22 mouse cellular contexts compared by ENCODE assay signal in the genomic region with DNA sequence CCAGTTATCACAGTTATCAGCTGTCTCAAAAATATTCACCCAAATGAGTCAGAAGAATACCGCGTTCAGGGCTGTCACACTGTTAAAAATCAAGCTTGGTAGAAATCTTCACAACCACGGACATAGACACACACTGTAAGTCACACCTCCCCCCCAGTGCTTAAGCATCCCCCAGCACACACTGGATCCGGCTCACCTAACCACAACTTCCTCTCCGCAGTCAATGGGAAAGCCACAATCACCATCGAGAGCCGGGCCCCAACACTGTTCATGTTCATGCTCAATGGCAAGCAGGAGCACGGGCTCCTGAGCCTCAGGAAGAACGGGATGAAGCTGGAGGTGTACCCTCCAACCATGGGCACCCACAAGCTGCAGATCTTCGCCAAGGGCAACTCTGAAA. TPM values are rescaled to one million over a fixed set of nuclear protein-coding genes. Genes with fewer than 3 reads are reported as not detected.
DNase-seq lines count a peak whose midpoint lies in the region; ATAC-seq and TF ChIP-seq lines count a peak whose summit lies in the region.
"Had no signal": no experiment of that assay in that cellular context is flagged by ENCODE, and none has a peak within 500 bp of the region (broad histone marks: within the 10 kb centered on the region; RNA-seq: fewer than 3 reads in every experiment).

No protein-coding gene starts in this region.

- ATAC-seq in common myeloid progenitor, adult 5-6 weeks (replicated peaks; ENCODE audit: low read depth, poor library complexity, severe bottlenecking) = peak; percentile 48
- ATAC-seq in monocyte, adult 5-6 weeks (replicated peaks; ENCODE audit: insufficient number of reproducible peaks, low FRiP score, low TSS enrichment, poor library complexity, severe bottlenecking) = peak; percentile 19; the same call in 1 of the 2 replicates
- ATAC-seq: hindbrain, embryonic 16.5 days had no signal

- 6% methylated on average over 10 of the region's 10 CpGs for WGBS in thymus, adult 2 months

- DNase-seq in thymus, adult 2 months = peak; percentile 32
- no peak for DNase-seq in thymus, postnatal 10 days (ENCODE audit: low spot score in 2 of 2)
- peak; percentile 23 for DNase-seq in thymus, postnatal 4 days
- no peak for DNase-seq in testis, postnatal 10 days (ENCODE audit: low spot score)
- DNase-seq in heart, adult 8-10 months (ENCODE audit: low spot score) = no peak
- DNase-seq in ovary, postnatal 10 days (ENCODE audit: low spot score) = no peak
- DNase-seq: adrenal gland, postnatal 36 days; cerebellum, adult 9-10 months; embryo, embryonic 11 days; gastrocnemius, postnatal 25 days; kidney, adult 2 months; kidney, postnatal 25 days; liver; lung, adult 2 months; right cerebral cortex, postnatal 14 days had no signal

- H3K4me1 ChIP-seq in thymus, adult 2 months (replicated peaks; ENCODE audit: control insufficient read depth, insufficient read depth, low read length) = peaks cover 27% of the 10 kb centered on the region

- no peaks in the 10 kb centered on the region for H3K36me3 ChIP-seq in thymus, adult 2 months (ENCODE audit: control insufficient read depth, insufficient read depth, low read length)
- H3K36me3 ChIP-seq: forebrain, embryonic 12.5 days; heart, embryonic 12.5 days; neural tube, embryonic 13.5 days had no signal

- no peak for TF ChIP-seq CTCF in thymus, adult 2 months (IDR thresholded peaks at IDR 0.05; ENCODE audit: borderline replicate concordance, control insufficient read depth, extremely low read depth, insufficient read depth, low read length, poor library complexity)

- peaks cover 3% of the 10 kb centered on the region; the same call in 1 of the 2 replicates for H3K27me3 ChIP-seq in thymus, adult 2 months (ENCODE audit: control insufficient read depth, insufficient read depth, low read length)

- TF ChIP-seq POLR2A in thymus, adult 2 months (IDR thresholded peaks at IDR 0.05; ENCODE audit: control insufficient read depth, extremely low read depth, insufficient read depth, low read length, poor library complexity) = no peak

- no peak overlapping the region for H3K27ac ChIP-seq in thymus, adult 2 months (ENCODE audit: control insufficient read depth, insufficient read depth, low read length)
- H3K27ac ChIP-seq: forebrain, embryonic 12.5 days; neural tube, embryonic 13.5 days had no signal

- H3K4me3 ChIP-seq in thymus, adult 2 months (ENCODE audit: control insufficient read depth, insufficient read depth, low read length) = no peak overlapping the region
- H3K4me3 ChIP-seq: forebrain, embryonic 12.5 days; heart, embryonic 12.5 days; neural tube, embryonic 13.5 days had no signal

RNA-seq across cellular contexts. Expression of a gene that starts 36.1 kb away (rescaled TPM):
- 0.65 and 0.89 TPM in 2 replicates for polyA plus RNA-seq in thymus, adult 2 months (2012; rRNA removed)
- total RNA-seq in common myeloid progenitor, adult 5-6 weeks (2017) = not detected in 2 replicates
- total RNA-seq in monocyte, adult 5-6 weeks (2017) = not detected in 3 replicates
- 10 to 100 TPM; 12.0 to 21.0 (median 17.8) TPM for total RNA-seq in heart, adult 8-10 months (2022)
- polyA plus RNA-seq: C2C12 had no signal

Comparison
In these comparisons a context has a peak if more than half of its experiments do, and no peak if none do; other contexts are left out.
1. DNase-seq: peak in thymus, adult 2 months (single experiment) and thymus, postnatal 4 days (single experiment); none in thymus, postnatal 10 days (0 of 2), testis, postnatal 10 days (single experiment), heart, adult 8-10 months (single experiment) and ovary, postnatal 10 days (single experiment).
2. RNA of a gene that starts 36.1 kb away (total RNA-seq): 12.0 to 21.0 TPM in heart, adult 8-10 months; not detected in common myeloid progenitor, adult 5-6 weeks and not detected in monocyte, adult 5-6 weeks; every median in the first group is over 10 times any median in the second.